Comparison of ENCODE assay signal across 9 mouse cellular contexts in genomic region chr1:182682591-182683252, GRCm38 (mm10).
A peak's percentile ranks its signal among the peaks of the same experiment; 100 is the strongest.
DNase-seq lines count a peak whose midpoint lies in the region; TF ChIP-seq lines count a peak whose summit lies in the region.
"Had no signal": no experiment of that assay in that cellular context is flagged by ENCODE, and none has a peak within 500 bp of the region (broad histone marks: within the 10 kb centered on the region; RNA-seq: fewer than 3 reads in every experiment).

No protein-coding gene starts in this region.

- H3K36me3 ChIP-seq in kidney, adult 2 months (ENCODE audit: control insufficient read depth, insufficient read depth, low read length): no peaks in the 10 kb centered on the region

- H3K27ac ChIP-seq in kidney, adult 2 months (ENCODE audit: insufficient read depth, low read depth, low read length): no peak overlapping the region

- no peak for TF ChIP-seq CTCF in kidney, adult 2 months (conservative IDR thresholded peaks at IDR 0.05; ENCODE audit: insufficient read depth, insufficient read length, low read depth, low read length)

- H3K4me1 ChIP-seq in kidney, adult 2 months (ENCODE audit: control insufficient read depth, insufficient read depth, low read length): 0 out of 2 replicates have a peak, but pooled peaks cover 3% of the 10 kb centered on the region
- H3K4me1 ChIP-seq: megakaryocyte, embryonic 14.5 days had no signal

- 28% methylated on average over 14 of the region's 14 CpGs for WGBS in kidney, adult 2 months

- TF ChIP-seq POLR2A in kidney, adult 2 months (IDR thresholded peaks at IDR 0.05; ENCODE audit: low read depth, low read length): no peak

- H3K4me3 ChIP-seq in kidney, adult 2 months (ENCODE audit: insufficient read depth, low read depth, low read length): no peak overlapping the region
- H3K4me3 ChIP-seq: megakaryocyte, embryonic 14.5 days had no signal

- peak; percentile 41 for DNase-seq in kidney, adult 2 months
- DNase-seq in kidney, adult 11 months: no peak
- peak; percentile 32 for DNase-seq in cerebellum, adult 11 months
- DNase-seq in heart, adult 18-20 months: peak; percentile 67 to 78
- peak; percentile 37 to 47 for DNase-seq in kidney, postnatal 4 days
- DNase-seq in thymus, postnatal 14 days: no peak
- DNase-seq in thymus, postnatal 4 days: no peak
- no peak for DNase-seq in left cerebral cortex, adult 11 months (ENCODE audit: low spot score)

- no peaks in the 10 kb centered on the region for H3K27me3 ChIP-seq in kidney, adult 2 months (replicated peaks; ENCODE audit: control insufficient read depth, insufficient read depth, low read length)

Comparison
In these comparisons a context has a peak if more than half of its experiments do, and no peak if none do; other contexts are left out.
1. DNase-seq: peak in kidney, adult 2 months (single experiment), cerebellum, adult 11 months (single experiment), heart, adult 18-20 months (2 of 2) and kidney, postnatal 4 days (2 of 2); none in kidney, adult 11 months (single experiment), thymus, postnatal 14 days (single experiment), thymus, postnatal 4 days (single experiment) and left cerebral cortex, adult 11 months (single experiment).